Comparison of ENCODE assay signal across 7 mouse cellular contexts in the genomic region with DNA sequence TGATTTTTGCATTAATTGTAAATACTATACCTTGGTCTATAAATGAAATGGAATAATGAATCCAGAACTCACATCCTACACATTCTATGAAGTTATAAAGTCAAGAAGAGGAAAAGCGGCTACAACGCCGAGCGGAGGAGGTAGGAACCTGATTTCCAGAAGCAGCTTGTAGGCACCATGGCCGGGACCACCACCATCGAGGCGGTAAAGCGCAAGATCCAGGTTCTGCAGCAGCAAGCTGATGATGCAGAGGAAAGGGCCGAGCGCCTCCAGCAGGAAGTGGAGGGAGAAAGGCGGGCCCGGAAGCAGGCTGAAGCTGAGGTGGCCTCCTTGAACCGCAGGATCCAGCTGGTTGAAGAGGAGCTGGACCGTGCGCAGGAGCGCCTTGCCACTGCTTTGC. TPM values are rescaled to one million over a fixed set of nuclear protein-coding genes. Genes with fewer than 3 reads are reported as not detected.
DNase-seq lines count a peak whose midpoint lies in the region; ATAC-seq and TF ChIP-seq lines count a peak whose summit lies in the region.
"Not testable (repeated sequence)": the region's sequence is repeated elsewhere in the genome, so short reads cannot be mapped to it uniquely, and the experiment has no call there.

A gene (plus strand): TSS at position 110 of the 400 bp plus-strand sequence.

- intact Hi-C loops in gastrocnemius, postnatal 14 days (cut with DNase I; ENCODE audit: low total_unique reads); heart, postnatal 36 days (cut with DNase I); left cerebral cortex, postnatal 10 days (cut with DNase I): not testable (repeated sequence)

- H3K27me3 ChIP-seq in Patski, result not testable (repeated sequence)

- ATAC-seq in Patski, result not testable (repeated sequence)
- ATAC-seq in megakaryocyte, adult 5-6 weeks (ENCODE audit: poor library complexity, severe bottlenecking), result 0 out of 2 replicates have a peak, but pooled peaks have one; percentile 54

- TF ChIP-seq CTCF in Patski (IDR thresholded peaks at IDR 0.05), result not testable (repeated sequence)

- POLR2A ChIA-PET in Patski (lab: Charles Lee), result not testable (repeated sequence)

- CTCF ChIA-PET in Patski (lab: Charles Lee), result not testable (repeated sequence)

- not testable (repeated sequence) for DNase-seq in Patski (ENCODE audit: low read depth, low spot score); adrenal gland, postnatal 25 days; gastrocnemius, postnatal 14 days; heart, postnatal 36 days; layer of hippocampus, postnatal 10 days (ENCODE audit: low spot score in 2 of 2); left cerebral cortex, postnatal 10 days (ENCODE audit: extremely low spot score in 1 of 2, low spot score in 2 of 2)

- in situ Hi-C loops in Patski (cut with MboI; ENCODE audit: low pct_unique_long_range_greater_than_20kb), result not testable (repeated sequence)

RNA-seq across cellular contexts. Expression of the gene that starts here (rescaled TPM):
- polyA plus RNA-seq in Patski (2021), result 67.9 TPM
- 50.8 and 52.9 TPM in 2 replicates for total RNA-seq in adrenal gland, postnatal 25 days (2021)
- total RNA-seq in gastrocnemius, postnatal 14 days (2021), result 10 to 100 TPM; 10.3 to 15.6 TPM
- 10 to 100 TPM; 11.6 to 13.1 TPM for total RNA-seq in heart, postnatal 36 days (2021)
- 10 to 100 TPM; 62.7 to 68.4 TPM for total RNA-seq in layer of hippocampus, postnatal 10 days (2021)
- total RNA-seq in left cerebral cortex, postnatal 10 days (2021), result 10 to 100 TPM; 71.0 to 72.4 TPM
- total RNA-seq in megakaryocyte, adult 5-6 weeks (2015), result 11.9 and 14.3 TPM in 2 replicates
- total RNA-seq in megakaryocyte, adult 5-6 weeks (2017), result 59.4 and 69.1 TPM in 2 replicates
